Mouse (Mus musculus) bone marrow macrophage, adult 2 months (primary cell): ENCODE results near the gene Zp3.

Source experiments
- CTCF ChIP-seq: IDR thresholded peaks from 2 replicates; pipeline ENCODE4 v1.5.1; 2012; ENCODE audit warnings: low read depth, mild to moderate bottlenecking, low read length, moderate library complexity
- POLR2A ChIP-seq: IDR thresholded peaks from 2 replicates; pipeline ENCODE4 v1.6.1; 2012; ENCODE audit warnings: mild to moderate bottlenecking, low read depth, low read length, borderline replicate concordance

DNA sequence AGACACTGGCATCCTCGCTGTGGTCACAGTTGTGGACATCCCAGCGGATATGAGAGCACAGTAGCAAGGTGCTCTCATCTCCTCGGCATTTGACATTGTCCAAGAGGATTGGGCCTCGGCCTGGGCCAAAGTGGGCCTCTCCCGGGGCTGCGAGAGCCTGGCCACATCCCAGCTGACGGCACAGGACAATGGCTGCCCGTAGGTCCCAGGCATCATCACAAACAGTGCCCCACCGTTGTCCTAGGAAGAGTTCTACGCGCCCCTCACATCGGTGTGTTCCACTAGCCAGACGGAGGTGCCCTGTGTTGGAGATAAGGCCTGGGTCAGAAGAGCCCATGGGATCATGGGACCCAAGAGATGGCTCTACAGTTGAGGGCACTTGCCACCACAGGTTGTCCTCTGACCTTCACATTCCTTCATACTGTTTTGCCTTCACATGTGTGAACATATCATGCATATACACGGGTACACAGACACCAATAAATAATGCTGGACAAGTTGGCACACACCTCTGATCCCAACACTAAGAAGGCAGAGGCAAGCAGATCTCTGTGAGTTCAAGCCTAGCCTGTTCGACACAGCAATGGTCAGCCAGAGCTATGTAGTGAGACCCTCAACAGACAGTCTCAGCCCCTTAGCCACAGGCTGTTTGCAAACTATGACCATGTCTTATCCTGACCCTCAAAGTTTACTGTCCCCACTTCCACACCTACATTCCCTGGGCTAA lies 18.8 kb upstream of the Zp3 start:
- TF ChIP-seq POLR2A, result no peak
- TF ChIP-seq CTCF, result no peak
